Mouse (Mus musculus) liver, embryonic 14.5 days (tissue): ENCODE results near the gene Ing3. TPM values are rescaled to one million over a fixed set of nuclear protein-coding genes. Genes with fewer than 3 reads are reported as not detected.

Experiments used
- ATAC-seq: fragments of 200-750 bp; cut with Nextera tagmentation; 2 replicates; pipeline ENCODE4 v1.8.0; 2017; ENCODE audit warnings: moderate number of reproducible peaks, mild to moderate bottlenecking, moderate library complexity; ENCODE audit not compliant: insufficient read depth
- DNase-seq, 3 experiments: peaks; one replicate each; pipeline ENCODE4 v3.0.0-alpha.2; 2012 to 2013; ENCODE audit warnings: low read depth in 3 of 3, low spot score in 3 of 3
- H3K27ac ChIP-seq: fragments of 300-500 bp; sonication (generic); 2 replicates; pipeline ENCODE4 v1.5.1; 2014; ENCODE audit warnings: moderate library complexity, mild to moderate bottlenecking, control low read depth, inconsistent platforms
- H3K27me3 ChIP-seq: fragments of 300-500 bp; sonication (generic); 2 replicates; pipeline ENCODE4 v1.6.1; 2014; ENCODE audit warnings: mild to moderate bottlenecking, low read length, moderate library complexity; ENCODE audit not compliant: control insufficient read depth, insufficient read depth
- H3K36me3 ChIP-seq: fragments of 300-500 bp; sonication (generic); replicated peaks from 2 replicates; pipeline ENCODE4 v1.6.1; 2014; ENCODE audit warnings: low read depth; ENCODE audit not compliant: control insufficient read depth, insufficient read depth
- H3K4me1 ChIP-seq, 2 experiments: fragments of 200-500 bp in 1 of 2; fragments of 300-500 bp in 1 of 2; sonication (generic) in 1 of 2; replicated peaks; 2 replicates each; pipeline ENCODE4 v1.6.1; 2012 to 2014; ENCODE audit warnings: antibody characterized with exemption in 1 of 2, inconsistent platforms in 1 of 2, low read length in 1 of 2; ENCODE audit not compliant: control insufficient read depth in 2 of 2, insufficient read depth in 2 of 2
- H3K4me2 ChIP-seq: fragments of 300-500 bp; sonication (generic); 2 replicates; pipeline ENCODE4 v1.6.1; 2014; ENCODE audit warnings: low read depth, mild to moderate bottlenecking, control low read depth, moderate library complexity
- H3K4me3 ChIP-seq, 2 experiments: fragments of 200-500 bp in 1 of 2; fragments of 300-500 bp in 1 of 2; sonication (generic) in 1 of 2; 2 replicates each; pipeline ENCODE4 v1.5.1; 2012 to 2014; ENCODE audit warnings: low read depth in 2 of 2, low read length in 2 of 2, mild to moderate bottlenecking in 2 of 2, control low read depth in 1 of 2, inconsistent platforms in 1 of 2, moderate library complexity in 1 of 2; ENCODE audit not compliant: insufficient read depth in 1 of 2
- H3K9ac ChIP-seq: fragments of 300-500 bp; sonication (generic); replicated peaks from 2 replicates; pipeline ENCODE4 v1.6.1; 2014; ENCODE audit warnings: mild to moderate bottlenecking, control low read depth, moderate library complexity
- H3K9me3 ChIP-seq: fragments of 300-500 bp; sonication (generic); 2 replicates; pipeline ENCODE4 v1.6.1; 2016; ENCODE audit warnings: low read length, mixed read lengths; ENCODE audit not compliant: control insufficient read depth
- CTCF ChIP-seq: IDR thresholded peaks from 2 replicates; pipeline ENCODE4 v1.5.1; 2016; ENCODE audit warnings: antibody characterized with exemption, low read depth, control low read depth
- EP300 ChIP-seq: IDR thresholded peaks from 2 replicates; pipeline ENCODE4 v1.6.1; 2016; ENCODE audit warnings: antibody characterized with exemption, low read depth
- WGBS: fragments of 180-500 bp; shearing (Covaris S2); extraction: QIAGEN DNeasy Blood & Tissue Kit; methylation state at CpG from one replicate; pipeline ENCODE4 v1.1.7; 2014; ENCODE audit not compliant: insufficient replicate concordance; 5-methylcytosine and 5-hydroxymethylcytosine counted together
- polyA plus RNA-seq, 2 experiments: library from polyadenylated mRNA; depleted of rRNA in 1 of 2; stranded (reverse) in 1 of 2; unstranded in 1 of 2; fragments of >200 nt; fragmentation: Nextera tagmentation in 1 of 2; extraction: Ambion mirVana in 1 of 2; gene quantifications; 2 replicates each; pipeline versions ENCODE4 v1.2.1 to v1.2.3; 2012 to 2014

Ing3 gene
- polyA plus RNA-seq, 2 experiments, result 5.5 to 16.6 TPM

DNA sequence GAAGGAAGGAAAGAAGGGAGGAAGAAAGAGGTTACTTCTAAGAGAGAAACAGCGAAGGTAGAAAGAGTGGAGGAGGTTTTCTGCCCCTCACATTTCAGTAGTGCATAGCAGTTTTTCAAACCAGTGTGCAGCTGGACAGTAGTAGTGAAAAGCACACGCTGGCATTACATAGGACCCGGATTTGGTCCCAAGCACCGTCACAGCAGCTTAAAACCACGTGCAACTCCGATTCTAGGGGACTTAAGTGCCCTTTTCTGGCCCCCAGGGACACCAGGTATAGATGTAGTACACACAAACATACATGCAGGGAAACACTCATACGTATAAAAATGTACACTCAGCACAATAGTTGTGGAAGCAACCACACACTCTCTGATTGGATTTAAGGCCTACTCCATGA lies 59.0 kb downstream of the Ing3 start:
- ATAC-seq, result no peak
- WGBS, result 61% methylated on average over 7 of the region's 7 CpGs
- no peak overlapping the region for H3K4me2 ChIP-seq
- no peak overlapping the region for H3K9ac ChIP-seq
- no peaks in the 10 kb centered on the region for H3K36me3 ChIP-seq
- H3K27me3 ChIP-seq, result no peaks in the 10 kb centered on the region
- no peak for TF ChIP-seq EP300
- no peak overlapping the region for H3K27ac ChIP-seq
- H3K9me3 ChIP-seq, result no peaks in the 10 kb centered on the region
- no peak for DNase-seq
- H3K4me3 ChIP-seq, result no peak overlapping the region
- peaks cover 0 to 3% of the 10 kb centered on the region in 2 experiments; a peak in 1 of 4 replicates for H3K4me1 ChIP-seq

DNA sequence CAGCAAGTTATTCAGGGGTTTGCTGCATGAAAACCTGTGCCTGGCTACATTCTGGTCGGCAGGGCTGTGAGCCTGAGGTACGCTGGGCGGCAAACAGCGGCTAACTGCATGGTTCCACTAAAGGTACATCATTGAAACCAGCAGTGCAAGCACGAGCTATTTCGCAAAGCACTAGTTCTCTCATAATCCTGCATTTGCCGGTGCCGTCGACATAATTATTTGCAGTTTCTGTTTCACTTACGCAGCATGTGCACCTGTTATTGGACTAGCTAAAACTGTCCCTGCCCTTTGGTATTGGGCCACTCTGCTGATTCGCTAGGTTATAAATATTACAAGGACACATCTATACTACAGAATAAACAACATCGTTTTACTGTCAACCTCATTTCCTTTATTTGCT lies 60.9 kb downstream of the Ing3 start:
- H3K4me2 ChIP-seq, result no peak overlapping the region
- ATAC-seq, result no peak
- H3K36me3 ChIP-seq, result no peaks in the 10 kb centered on the region
- no peaks in the 10 kb centered on the region for H3K9me3 ChIP-seq
- no peaks in the 10 kb centered on the region for H3K4me1 ChIP-seq
- no peak for DNase-seq
- no peak overlapping the region for H3K4me3 ChIP-seq
- 74% methylated on average over 12 of the region's 12 CpGs for WGBS
- no peak for TF ChIP-seq EP300
- no peak for TF ChIP-seq CTCF
- no peak overlapping the region for H3K27ac ChIP-seq
- H3K9ac ChIP-seq, result no peak overlapping the region
- H3K27me3 ChIP-seq, result no peaks in the 10 kb centered on the region

DNA sequence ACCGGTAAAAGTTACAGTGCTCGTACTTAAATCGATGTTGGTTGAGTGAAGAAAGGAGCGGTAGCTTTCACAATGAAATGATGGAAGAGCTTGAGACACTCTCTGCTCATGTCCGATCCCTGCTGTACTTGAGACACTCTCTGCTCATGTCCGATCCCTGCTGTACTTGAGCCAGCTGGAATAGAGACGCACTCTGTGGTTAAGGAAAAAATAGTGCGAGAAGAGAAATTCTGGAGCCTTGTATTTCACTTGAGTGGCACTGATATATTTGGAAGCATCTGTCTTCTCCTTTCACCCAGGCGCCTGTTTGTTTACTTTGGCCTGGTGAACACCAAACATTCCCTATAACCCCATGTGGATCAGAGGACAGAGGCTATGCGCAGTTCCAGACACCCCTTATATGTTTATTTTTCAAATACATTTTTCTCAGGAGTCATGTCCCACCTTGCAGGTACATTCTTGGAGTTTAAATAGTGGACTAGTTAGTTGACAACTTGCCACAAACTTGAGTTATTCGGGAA lies 61.5 kb downstream of the Ing3 start:
- no peak for TF ChIP-seq CTCF
- TF ChIP-seq EP300, result no peak
- no peak overlapping the region for H3K4me2 ChIP-seq
- H3K36me3 ChIP-seq, result no peaks in the 10 kb centered on the region
- H3K27me3 ChIP-seq, result no peaks in the 10 kb centered on the region
- H3K9me3 ChIP-seq, result no peaks in the 10 kb centered on the region
- H3K27ac ChIP-seq, result no peak overlapping the region
- H3K4me1 ChIP-seq, result no peaks in the 10 kb centered on the region
- no peak overlapping the region for H3K9ac ChIP-seq
- H3K4me3 ChIP-seq, result no peak overlapping the region
- no peak for DNase-seq
- 78% methylated on average over 11 of the region's 11 CpGs for WGBS
- no peak for ATAC-seq

DNA sequence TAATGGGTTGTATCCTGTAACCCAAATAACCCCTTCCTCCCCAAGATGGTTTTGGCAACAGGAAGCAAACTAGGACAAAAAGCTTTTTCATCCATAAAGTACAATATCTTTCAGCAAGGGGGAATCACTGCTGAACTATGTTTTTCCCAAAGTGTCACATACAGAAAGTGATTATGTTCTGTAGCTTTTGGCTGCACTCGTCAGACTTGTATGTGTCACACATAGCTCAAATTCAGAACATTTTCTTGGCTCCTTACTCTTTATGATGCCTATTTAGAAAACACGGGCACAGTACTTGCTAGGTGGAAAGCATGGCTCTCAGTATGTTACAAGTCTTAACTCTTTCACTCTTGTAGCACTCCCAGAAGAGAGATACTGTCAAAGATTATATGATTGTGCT lies 62.2 kb downstream of the Ing3 start:
- H3K4me2 ChIP-seq, result no peak overlapping the region
- H3K27me3 ChIP-seq, result no peaks in the 10 kb centered on the region
- no peaks in the 10 kb centered on the region for H3K4me1 ChIP-seq
- no peak overlapping the region for H3K27ac ChIP-seq
- no peaks in the 10 kb centered on the region for H3K9me3 ChIP-seq
- H3K4me3 ChIP-seq, result no peak overlapping the region
- H3K9ac ChIP-seq, result no peak overlapping the region
- no peaks in the 10 kb centered on the region for H3K36me3 ChIP-seq
- DNase-seq, result no peak
- 54% methylated on average over 2 of the region's 2 CpGs for WGBS
- no peak for ATAC-seq
- no peak for TF ChIP-seq CTCF

DNA sequence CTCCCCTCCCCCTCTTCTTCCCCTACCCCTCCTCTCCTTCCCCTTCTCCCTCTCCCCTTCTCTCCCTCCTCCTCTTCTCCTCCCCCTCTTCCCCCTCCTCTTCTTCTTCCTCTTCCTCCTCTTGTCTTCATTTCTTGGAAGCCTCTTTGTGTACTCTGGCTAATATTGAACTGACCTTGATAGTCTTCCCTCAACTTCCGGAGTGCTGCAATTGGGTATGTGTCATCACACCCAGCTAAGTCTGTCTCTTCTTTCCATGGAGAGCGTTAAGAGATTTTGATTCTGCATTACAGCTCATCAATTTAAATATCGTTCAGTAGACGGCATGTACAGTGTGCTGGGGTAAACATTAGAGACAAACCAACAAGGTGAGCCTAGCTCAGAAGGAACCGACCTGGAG lies 62.7 kb downstream of the Ing3 start:
- Histone ChIP-seq H3K9me3 (no peaks in the 10 kb centered on the region), H3K27ac (no peak overlapping the region), H3K4me1 (no peaks in the 10 kb centered on the region), H3K27me3 (no peaks in the 10 kb centered on the region), H3K4me2 (no peak overlapping the region), H3K9ac (no peak overlapping the region), H3K36me3 (no peaks in the 10 kb centered on the region), H3K4me3 (no peak overlapping the region)
- WGBS, result 58% methylated on average over 5 of the region's 5 CpGs
- no peak for ATAC-seq
- DNase-seq, result no peak
- TF ChIP-seq CTCF, result no peak
- TF ChIP-seq EP300, result no peak
